Mouse (Mus musculus): ENCODE measurements around the gene Cnnm4. TPM values are rescaled to one million over a fixed set of nuclear protein-coding genes. Genes with fewer than 3 reads are reported as not detected.
"Not testable (repeated sequence)": the region's sequence is repeated elsewhere in the genome, so short reads cannot be mapped to it uniquely, and the experiment has no call there.

The Cnnm4 gene
- polyA plus RNA-seq, 1 experiment from 2014 or later: 9.8 TPM

GRCm38 (mm10) chr1:36530485-36530884 is 59.1 kb downstream of the Cnnm4 start:
- no peaks in the 10 kb centered on the region for H3K27me3 ChIP-seq (ENCODE audit: control insufficient read depth, insufficient read depth, low read length)
- H3K36me3 ChIP-seq (ENCODE audit: control insufficient read depth, insufficient read depth, low read length): 0 out of 2 replicates have a peak, but pooled peaks cover 2% of the 10 kb centered on the region
- no peak for ATAC-seq (ENCODE audit: low read depth)
- H3K9ac ChIP-seq (replicated peaks; ENCODE audit: low read depth, low read length): no peak overlapping the region
- no peak overlapping the region for H3K4me3 ChIP-seq (ENCODE audit: low read depth, low read length)
- 77% methylated on average over 8 of the region's 8 CpGs for WGBS
- no peaks in the 10 kb centered on the region for H3K4me1 ChIP-seq (ENCODE audit: control insufficient read depth, insufficient read depth, low read length)
- H3K27ac ChIP-seq (ENCODE audit: low read depth, low read length): no peak overlapping the region
- no peaks in the 10 kb centered on the region for H3K9me3 ChIP-seq (ENCODE audit: control insufficient read depth, low read length)
- H3K4me2 ChIP-seq (ENCODE audit: low read depth, low read length): no peak overlapping the region

- H3K9me3 ChIP-seq (ENCODE audit: control insufficient read depth, low read length): no peaks in the 10 kb centered on the region
- no peak overlapping the region for H3K9ac ChIP-seq (replicated peaks; ENCODE audit: low read depth, low read length)
- H3K36me3 ChIP-seq (ENCODE audit: control insufficient read depth, insufficient read depth, low read length): no peaks in the 10 kb centered on the region
- no peak overlapping the region for H3K4me3 ChIP-seq (ENCODE audit: low read depth, low read length)
- no peak overlapping the region for H3K4me2 ChIP-seq (ENCODE audit: low read depth, low read length)
- H3K27me3 ChIP-seq (ENCODE audit: control insufficient read depth, insufficient read depth, low read length): no peaks in the 10 kb centered on the region
- no peaks in the 10 kb centered on the region for H3K4me1 ChIP-seq (ENCODE audit: control insufficient read depth, insufficient read depth, low read length)
- no peak for ATAC-seq (ENCODE audit: low read depth)
- WGBS: 93% methylated on average over 7 of the region's 7 CpGs
- H3K27ac ChIP-seq (ENCODE audit: low read depth, low read length): no peak overlapping the region
These were observed 59.5 kb downstream of the Cnnm4 start for GRCm38 (mm10) chr1:36530962-36531361.

- ATAC-seq (ENCODE audit: low read depth): no peak
- Histone ChIP-seq H3K4me3 (ENCODE audit: low read depth, low read length) (no peak overlapping the region), H3K4me1 (ENCODE audit: control insufficient read depth, insufficient read depth, low read length) (no peaks in the 10 kb centered on the region), H3K4me2 (ENCODE audit: low read depth, low read length) (no peak overlapping the region), H3K36me3 (ENCODE audit: control insufficient read depth, insufficient read depth, low read length) (no peaks in the 10 kb centered on the region), H3K27me3 (ENCODE audit: control insufficient read depth, insufficient read depth, low read length) (no peaks in the 10 kb centered on the region), H3K9me3 (ENCODE audit: control insufficient read depth, low read length) (no peaks in the 10 kb centered on the region), H3K9ac (replicated peaks; ENCODE audit: low read depth, low read length) (no peak overlapping the region), H3K27ac (ENCODE audit: low read depth, low read length) (no peak overlapping the region)
- WGBS: 88% methylated on average over 12 of the region's 12 CpGs
These were observed 60.0 kb downstream of the Cnnm4 start for GRCm38 (mm10) chr1:36531461-36531860.

- H3K36me3 ChIP-seq (ENCODE audit: control insufficient read depth, insufficient read depth, low read length): no peaks in the 10 kb centered on the region
These were observed 62.1 kb downstream of the Cnnm4 start for GRCm38 (mm10) chr1:36533546-36533945.

GRCm38 (mm10) chr1:36534595-36535058 is 63.2 kb downstream of the Cnnm4 start:
- 91% methylated on average over 6 of the region's 6 CpGs for WGBS
- H3K9me3 ChIP-seq (ENCODE audit: control insufficient read depth, low read length): no peaks in the 10 kb centered on the region
- no peak overlapping the region for H3K4me3 ChIP-seq (ENCODE audit: low read depth, low read length)
- H3K4me1 ChIP-seq (ENCODE audit: control insufficient read depth, insufficient read depth, low read length): no peaks in the 10 kb centered on the region
- no peak overlapping the region for H3K9ac ChIP-seq (replicated peaks; ENCODE audit: low read depth, low read length)
- H3K36me3 ChIP-seq (ENCODE audit: control insufficient read depth, insufficient read depth, low read length): 0 out of 2 replicates have a peak, but pooled peaks cover 3% of the 10 kb centered on the region
- H3K4me2 ChIP-seq (ENCODE audit: low read depth, low read length): no peak overlapping the region
- no peak overlapping the region for H3K27ac ChIP-seq (ENCODE audit: low read depth, low read length)
- no peak for ATAC-seq (ENCODE audit: low read depth)
- H3K27me3 ChIP-seq (ENCODE audit: control insufficient read depth, insufficient read depth, low read length): no peaks in the 10 kb centered on the region

More at GRCm38 (mm10) chr1:36533546-36533945, 62.1 kb downstream of the Cnnm4 start:
- H3K27me3 ChIP-seq (ENCODE audit: control insufficient read depth, insufficient read depth, low read length): no peaks in the 10 kb centered on the region
- WGBS: 85% methylated on average over 6 of the region's 6 CpGs
- no peak overlapping the region for H3K27ac ChIP-seq (ENCODE audit: low read depth, low read length)
- H3K9me3 ChIP-seq (ENCODE audit: control insufficient read depth, low read length): no peaks in the 10 kb centered on the region
- ATAC-seq (ENCODE audit: low read depth): no peak
- H3K4me1 ChIP-seq (ENCODE audit: control insufficient read depth, insufficient read depth, low read length): no peaks in the 10 kb centered on the region
- H3K4me3 ChIP-seq (ENCODE audit: low read depth, low read length): no peak overlapping the region
- H3K4me2 ChIP-seq (ENCODE audit: low read depth, low read length): no peak overlapping the region
- no peak overlapping the region for H3K9ac ChIP-seq (replicated peaks; ENCODE audit: low read depth, low read length)

- Histone ChIP-seq H3K4me1 (ENCODE audit: control insufficient read depth, insufficient read depth, low read length) (no peaks in the 10 kb centered on the region), H3K4me2 (ENCODE audit: low read depth, low read length) (no peak overlapping the region), H3K9ac (replicated peaks; ENCODE audit: low read depth, low read length) (no peak overlapping the region), H3K4me3 (ENCODE audit: low read depth, low read length) (no peak overlapping the region), H3K9me3 (ENCODE audit: control insufficient read depth, low read length) (no peaks in the 10 kb centered on the region), H3K27ac (ENCODE audit: low read depth, low read length) (no peak overlapping the region), H3K36me3 (ENCODE audit: control insufficient read depth, insufficient read depth, low read length) (peaks cover 3% of the 10 kb centered on the region), H3K27me3 (ENCODE audit: control insufficient read depth, insufficient read depth, low read length) (no peaks in the 10 kb centered on the region)
- 87% methylated on average over 11 of the region's 11 CpGs for WGBS
- no peak for ATAC-seq (ENCODE audit: low read depth)
These were observed 64.3 kb downstream of the Cnnm4 start for GRCm38 (mm10) chr1:36535477-36536396.

- Histone ChIP-seq H3K4me1 (ENCODE audit: control insufficient read depth, insufficient read depth, low read length) (no peaks in the 10 kb centered on the region), H3K9ac (replicated peaks; ENCODE audit: low read depth, low read length) (no peak overlapping the region), H3K4me3 (ENCODE audit: low read depth, low read length) (no peak overlapping the region), H3K27me3 (ENCODE audit: control insufficient read depth, insufficient read depth, low read length) (no peaks in the 10 kb centered on the region), H3K27ac (ENCODE audit: low read depth, low read length) (no peak overlapping the region), H3K4me2 (ENCODE audit: low read depth, low read length) (no peak overlapping the region), H3K9me3 (ENCODE audit: control insufficient read depth, low read length) (no peaks in the 10 kb centered on the region), H3K36me3 (ENCODE audit: control insufficient read depth, insufficient read depth, low read length) (peaks cover 3% of the 10 kb centered on the region)
- 92% methylated on average over 8 of the region's 8 CpGs for WGBS
- ATAC-seq (ENCODE audit: low read depth): no peak
These were observed 64.9 kb downstream of the Cnnm4 start for GRCm38 (mm10) chr1:36536397-36536728.

- H3K27ac ChIP-seq (ENCODE audit: low read depth, low read length); H3K27me3 ChIP-seq (ENCODE audit: control insufficient read depth, insufficient read depth, low read length); H3K9ac ChIP-seq (replicated peaks; ENCODE audit: low read depth, low read length); H3K4me1 ChIP-seq (ENCODE audit: control insufficient read depth, insufficient read depth, low read length); H3K4me2 ChIP-seq (ENCODE audit: low read depth, low read length); H3K9me3 ChIP-seq (ENCODE audit: control insufficient read depth, low read length); H3K4me3 ChIP-seq (ENCODE audit: low read depth, low read length); H3K36me3 ChIP-seq (ENCODE audit: control insufficient read depth, insufficient read depth, low read length); ATAC-seq (ENCODE audit: low read depth): not testable (repeated sequence)
- 95% methylated on average over 9 of the region's 9 CpGs for WGBS
These were observed 65.4 kb downstream of the Cnnm4 start, which contains the start of gene Ankrd23 for GRCm38 (mm10) chr1:36536783-36537182. Ankrd23 (minus strand) TSS chr1:36536883.

- Histone ChIP-seq H3K4me3 (ENCODE audit: low read depth, low read length) (no peak overlapping the region), H3K27me3 (ENCODE audit: control insufficient read depth, insufficient read depth, low read length) (no peaks in the 10 kb centered on the region), H3K27ac (ENCODE audit: low read depth, low read length) (no peak overlapping the region), H3K36me3 (ENCODE audit: control insufficient read depth, insufficient read depth, low read length) (peaks cover 5% of the 10 kb centered on the region), H3K4me2 (ENCODE audit: low read depth, low read length) (no peak overlapping the region), H3K4me1 (ENCODE audit: control insufficient read depth, insufficient read depth, low read length) (no peaks in the 10 kb centered on the region), H3K9me3 (ENCODE audit: control insufficient read depth, low read length) (no peaks in the 10 kb centered on the region), H3K9ac (replicated peaks; ENCODE audit: low read depth, low read length) (no peak overlapping the region)
- no peak for ATAC-seq (ENCODE audit: low read depth)
- 81% methylated on average over 4 of the region's 4 CpGs for WGBS
These were observed 67.3 kb downstream of the Cnnm4 start for GRCm38 (mm10) chr1:36538727-36539126.

All from neural tube, embryonic 14.5 days (tissue).